Mouse (Mus musculus) cerebellum, postnatal 4 days (tissue): ENCODE measurements around the gene Olfr449.

Source experiments
- DNase-seq, 2 experiments: peaks; one replicate each; pipeline ENCODE4 v3.0.0; 2022; ENCODE audit warnings: low spot score in 2 of 2, mixed read lengths in 1 of 2

The Olfr449 gene

GRCm38 (mm10) chr6:42834084-42834483 is at the start of gene Olfr449:
Gene Olfr449, plus strand, starts transcription at chr6:42834384.
- no peak for DNase-seq

GRCm38 (mm10) chr6:42784793-42785192 is 49.4 kb upstream of the Olfr449 start, which contains the start of gene Olfr452:
Gene Olfr452, plus strand, starts transcription at chr6:42785093.
- no peak for DNase-seq

DNA sequence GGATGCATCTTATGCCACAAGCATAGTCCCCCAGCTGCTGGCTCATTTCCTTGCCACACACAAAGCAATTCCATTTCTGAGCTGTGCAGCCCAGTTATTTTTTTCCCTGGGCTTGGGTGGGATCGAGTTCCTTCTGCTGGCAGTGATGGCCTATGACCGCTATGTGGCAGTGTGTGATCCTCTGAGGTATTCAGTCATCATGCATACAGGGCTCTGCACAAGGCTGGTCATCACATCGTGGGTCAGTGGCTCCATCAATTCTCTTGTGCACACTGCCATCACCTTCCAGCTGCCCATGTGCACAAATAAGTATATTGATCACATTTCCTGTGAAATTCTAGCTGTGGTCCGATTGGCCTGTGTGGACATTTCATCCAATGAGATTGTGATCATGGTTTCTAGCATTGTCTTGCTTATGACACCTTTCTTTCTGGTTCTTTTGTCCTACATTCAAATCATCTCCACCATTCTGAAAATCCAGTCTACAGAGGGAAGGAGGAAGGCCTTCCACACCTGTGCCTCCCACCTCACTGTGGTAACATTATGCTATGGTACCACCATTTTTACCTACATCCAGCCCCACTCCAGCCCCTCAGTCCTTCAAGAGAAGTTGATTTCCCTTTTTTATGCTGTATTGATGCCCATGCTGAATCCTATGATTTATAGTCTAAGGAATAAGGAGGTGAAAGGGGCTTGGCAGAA is 43.8 kb upstream of the Olfr449 start:
- DNase-seq = no peak

DNA sequence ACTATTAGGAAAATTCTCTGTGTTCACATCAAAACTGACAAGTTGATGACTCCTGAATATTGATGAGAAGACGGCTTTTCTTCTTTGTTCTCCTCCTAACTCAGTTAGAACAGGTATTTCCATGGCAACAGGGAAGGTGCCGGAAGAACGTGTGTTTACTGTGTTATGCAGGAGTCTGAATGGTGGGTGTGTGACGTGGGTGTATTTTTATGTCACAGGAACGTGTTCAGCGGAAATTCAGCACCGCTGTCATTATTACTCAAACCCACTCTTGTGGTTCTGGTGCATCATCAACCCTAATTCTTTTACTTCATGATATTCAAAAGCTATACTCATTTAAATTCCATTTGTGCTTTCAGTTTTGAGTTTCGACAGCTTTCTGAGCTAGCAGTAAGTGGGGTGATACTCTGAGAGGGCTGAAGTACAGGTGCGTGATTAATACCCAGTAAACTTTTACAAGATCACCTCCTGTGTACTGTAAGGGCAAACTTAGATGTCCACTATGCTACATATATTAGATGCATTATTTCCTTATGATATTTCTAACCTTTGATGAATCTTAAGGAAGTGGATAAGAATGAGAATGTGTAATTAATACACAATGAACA is 43.1 kb upstream of the Olfr449 start:
- no peak for DNase-seq

DNA sequence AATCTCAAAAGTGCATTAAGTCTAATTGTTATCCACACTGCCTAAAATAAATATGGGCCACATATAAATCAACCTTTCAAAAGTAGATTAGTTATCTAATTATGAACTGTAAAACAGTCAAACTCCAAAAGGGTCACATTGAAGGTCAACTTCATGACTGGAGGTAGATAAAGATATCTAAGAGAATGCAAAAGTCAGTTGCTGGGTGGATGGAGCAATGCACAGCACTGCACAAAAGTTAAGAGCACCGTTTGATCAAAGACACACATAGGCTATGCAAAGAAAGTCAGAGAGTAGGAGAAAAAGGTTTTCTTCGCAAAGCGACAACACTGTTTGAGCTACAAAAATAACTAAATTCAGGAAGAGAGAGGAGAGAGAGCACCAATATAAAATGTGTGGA is 39.2 kb upstream of the Olfr449 start:
- no peak for DNase-seq

DNA sequence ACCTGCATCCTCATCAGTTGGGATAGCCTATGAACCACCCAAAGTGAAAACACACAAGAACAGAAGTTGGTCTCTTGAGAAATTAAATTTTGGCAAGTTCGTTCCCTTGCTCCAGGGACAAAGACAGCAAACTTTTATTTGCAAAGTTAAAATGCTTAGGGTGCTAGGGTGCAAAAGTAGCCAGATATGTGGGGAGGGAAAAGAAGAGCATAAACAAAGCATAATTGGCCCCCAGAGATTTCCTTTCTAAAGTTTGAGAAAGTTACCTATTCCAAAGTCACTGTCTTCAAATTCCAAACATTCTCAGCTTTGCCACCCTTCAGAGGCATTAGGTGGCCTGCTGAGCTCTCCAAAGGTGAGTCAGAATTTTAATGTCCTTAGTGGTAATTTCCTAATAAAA is 22.5 kb upstream of the Olfr449 start, which contains the start of gene Olfr450:
Olfr450 (plus strand) TSS at position 301 of the 400 bp plus-strand sequence.
- DNase-seq = no peak

GRCm38 (mm10) chr6:42860222-42860819 is 26.1 kb downstream of the Olfr449 start:
- DNase-seq = peak in 1 of 2 experiments; percentile 30

DNA sequence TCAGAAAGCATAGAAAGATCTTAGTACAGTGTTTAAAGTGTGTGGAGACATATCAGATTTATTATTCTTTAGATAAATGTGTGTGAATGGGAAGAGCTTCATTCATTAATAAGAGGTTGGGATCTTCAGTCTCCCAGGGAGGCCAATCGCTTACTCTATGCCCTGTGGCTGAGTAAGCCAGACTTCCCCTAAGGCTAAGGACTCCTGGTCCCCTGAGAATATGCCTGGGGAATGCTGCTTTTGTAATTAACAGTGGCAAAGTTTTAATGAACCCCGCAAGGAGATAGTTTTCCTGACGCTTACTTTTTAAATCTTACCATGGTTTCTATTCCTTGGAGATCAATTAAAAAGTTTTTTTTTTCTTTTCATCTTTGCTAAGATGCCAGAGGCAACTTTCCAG is 35.5 kb downstream of the Olfr449 start:
- no peak for DNase-seq

DNA sequence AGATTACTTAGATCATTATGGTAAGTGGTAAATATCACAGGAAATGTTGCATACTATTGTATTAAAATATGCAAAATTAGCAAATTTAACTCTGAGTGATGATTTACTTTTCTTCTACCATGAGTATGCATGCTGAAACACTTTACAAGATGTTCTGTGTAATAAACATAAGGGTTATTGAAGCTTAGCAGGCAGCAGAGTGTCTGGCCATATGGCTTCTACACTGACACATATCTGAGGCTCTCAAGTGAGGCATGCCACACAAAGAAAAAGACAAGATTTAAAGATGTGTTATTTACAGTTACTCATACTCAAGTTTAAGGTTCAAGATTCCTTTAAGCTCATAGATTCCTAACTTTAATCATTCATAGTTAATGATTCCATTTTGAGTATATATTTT is 42.1 kb downstream of the Olfr449 start:
- no peak for DNase-seq
